Mouse (Mus musculus) heart, adult 9 months (tissue): ENCODE measurements at regions not wholly inside any gene's neighbourhood (a gene's known extent, or its start where the extent isn't known, plus 50 kb on each side); places are given as distances from the start of the nearest gene placed in this dataset.

ENCODE experiments used
- DNase-seq, 2 experiments: peaks; one replicate each; pipeline ENCODE4 v3.0.0; 2022; ENCODE audit warnings: low spot score in 2 of 2

GRCm38 (mm10) chr16:13204948-13205470 is 51.3 kb upstream of the Mrtfb start:
- DNase-seq = no peak

- peak; percentile 65 to 74 for DNase-seq
These were observed 50.4 kb upstream of the Mrtfb start for GRCm38 (mm10) chr16:13205855-13206254.
